Mouse (Mus musculus) limb, embryonic 11.5 days (tissue): ENCODE measurements around the gene St5. TPM values are rescaled to one million over a fixed set of nuclear protein-coding genes. Genes with fewer than 3 reads are reported as not detected.
A peak's percentile ranks its signal among the peaks of the same experiment; 100 is the strongest.

ENCODE experiments used
- ATAC-seq: fragments of 200-750 bp; cut with Nextera tagmentation; 2 replicates; pipeline ENCODE4 v1.8.0; 2017; ENCODE audit warnings: low read depth; ENCODE audit not compliant: insufficient number of reproducible peaks, low FRiP score, low TSS enrichment
- DNase-seq: peaks from one replicate; pipeline ENCODE4 v3.0.0-alpha.2; 2015; ENCODE audit warnings: low spot score
- H3K27ac ChIP-seq: fragments of 300-500 bp; sonication (generic); replicated peaks from 2 replicates; pipeline ENCODE4 v1.5.1; 2014; ENCODE audit warnings: low read depth, mild to moderate bottlenecking, low read length
- H3K27me3 ChIP-seq: fragments of 300-500 bp; sonication (generic); 2 replicates; pipeline ENCODE4 v1.6.1; 2014; ENCODE audit warnings: mild to moderate bottlenecking, low read length, mixed read lengths; ENCODE audit not compliant: control insufficient read depth, insufficient read depth
- H3K36me3 ChIP-seq: fragments of 300-500 bp; sonication (generic); 2 replicates; pipeline ENCODE4 v1.6.1; 2014; ENCODE audit warnings: mild to moderate bottlenecking, low read length, moderate library complexity, mixed read lengths; ENCODE audit not compliant: control insufficient read depth, insufficient read depth
- H3K4me1 ChIP-seq: fragments of 300-500 bp; sonication (generic); 2 replicates; pipeline ENCODE4 v1.6.1; 2014; ENCODE audit warnings: low read length, mixed read lengths; ENCODE audit not compliant: control insufficient read depth, insufficient read depth
- H3K4me2 ChIP-seq: fragments of 300-500 bp; sonication (generic); 2 replicates; pipeline ENCODE4 v1.6.1; 2014; ENCODE audit warnings: low read depth, mild to moderate bottlenecking, moderate library complexity; ENCODE audit not compliant: severe bottlenecking
- H3K4me3 ChIP-seq: fragments of 300-500 bp; sonication (generic); 2 replicates; pipeline ENCODE4 v1.5.1; 2014; ENCODE audit warnings: low read depth, low read length
- H3K9ac ChIP-seq: fragments of 300-500 bp; sonication (generic); 2 replicates; pipeline ENCODE4 v1.6.1; 2014; ENCODE audit warnings: mild to moderate bottlenecking, low read length
- H3K9me3 ChIP-seq: fragments of 300-500 bp; sonication (generic); 2 replicates; pipeline ENCODE4 v1.6.1; 2016; ENCODE audit warnings: low read length; ENCODE audit not compliant: control insufficient read depth
- WGBS: fragments of 180-500 bp; shearing (Covaris S2); extraction: QIAGEN DNeasy Blood & Tissue Kit; methylation state at CpG from one replicate; pipeline ENCODE4 v1.1.7; 2014; 5-methylcytosine and 5-hydroxymethylcytosine counted together
- polyA plus RNA-seq: library from polyadenylated mRNA; unstranded; fragments of >200 nt; fragmentation: Nextera tagmentation; extraction: Ambion mirVana; gene quantifications from 2 replicates; pipeline ENCODE4 v1.2.1, GENCODE M21; 2014

The St5 gene
- polyA plus RNA-seq = 48.3 and 52.3 TPM in 2 replicates

GRCm38 (mm10) chr7:109703190-109704015 lies at the start of gene St5, which contains the start of gene Akip1:
Gene St5 (minus strand): TSS chr7:109703605.
Gene Akip1 (plus strand): TSS chr7:109703690.
- no peaks in the 10 kb centered on the region for H3K4me1 ChIP-seq
- peak; percentile 99 for ATAC-seq
- H3K4me2 ChIP-seq = peak within 1 kb of the TSS; percentile 79
- H3K27me3 ChIP-seq = no peaks in the 10 kb centered on the region
- peak within 1 kb of the TSS; percentile 77 for H3K27ac ChIP-seq
- peak within 1 kb of the TSS; percentile 68 for H3K4me3 ChIP-seq
- DNase-seq = peak; percentile 98
- H3K36me3 ChIP-seq = no peaks in the 10 kb centered on the region
- no peaks in the 10 kb centered on the region for H3K9me3 ChIP-seq
- WGBS = under 1% methylated on average over 61 of the region's 61 CpGs
- peak within 1 kb of the TSS; percentile 85 for H3K9ac ChIP-seq

GRCm38 (mm10) chr7:109752008-109752925 lies 48.9 kb upstream of the St5 start, which contains the start of gene Tmem9b:
Gene Tmem9b (minus strand): TSS chr7:109752875.
- ATAC-seq (peak; percentile 85), DNase-seq (peak; percentile 81)
- Histone ChIP-seq H3K4me3 (peak within 1 kb of the TSS; percentile 84), H3K4me2 (peak within 1 kb of the TSS; percentile 96), H3K9me3 (no peaks in the 10 kb centered on the region), H3K9ac (peak within 1 kb of the TSS; percentile 88), H3K4me1 (0 out of 2 replicates have a peak, but pooled peaks cover 3% of the 10 kb centered on the region), H3K27me3 (no peaks in the 10 kb centered on the region), H3K27ac (peak within 1 kb of the TSS; percentile 26; the same call in 1 of the 2 replicates), H3K36me3 (no peaks in the 10 kb centered on the region)
- under 1% methylated on average over 74 of the region's 74 CpGs for WGBS

GRCm38 (mm10) chr7:109751427-109752007 lies 48.1 kb upstream of the St5 start:
- ATAC-seq (no peak; the same call in 1 of the 2 replicates), DNase-seq (no peak)
- WGBS = 3% methylated on average over 13 of the region's 13 CpGs
- Histone ChIP-seq H3K9ac (peak overlapping the region; percentile 88), H3K27ac (no peak overlapping the region), H3K27me3 (no peaks in the 10 kb centered on the region), H3K9me3 (no peaks in the 10 kb centered on the region), H3K36me3 (no peaks in the 10 kb centered on the region), H3K4me1 (0 out of 2 replicates have a peak, but pooled peaks cover 3% of the 10 kb centered on the region), H3K4me2 (peak overlapping the region; percentile 96), H3K4me3 (peak overlapping the region; percentile 84)

- ATAC-seq (no peak), DNase-seq (no peak)
- H3K27ac ChIP-seq = no peak overlapping the region
- H3K9ac ChIP-seq = no peak overlapping the region
- no peaks in the 10 kb centered on the region; the same call in 1 of the 2 replicates for H3K36me3 ChIP-seq
- no peaks in the 10 kb centered on the region for H3K27me3 ChIP-seq
- no peak overlapping the region for H3K4me3 ChIP-seq
- no peak overlapping the region for H3K4me2 ChIP-seq
- H3K9me3 ChIP-seq = no peaks in the 10 kb centered on the region
- 0 out of 2 replicates have a peak, but pooled peaks cover 1% of the 10 kb centered on the region for H3K4me1 ChIP-seq
- WGBS = 69% methylated on average over 1 of the region's 1 CpGs
Observed at GRCm38 (mm10) chr7:109747747-109748146, 44.3 kb upstream of the St5 start.

GRCm38 (mm10) chr7:109741703-109742102 lies 38.3 kb upstream of the St5 start:
- no peaks in the 10 kb centered on the region; the same call in 1 of the 2 replicates for H3K36me3 ChIP-seq
- H3K4me2 ChIP-seq = no peak overlapping the region
- WGBS = 88% methylated on average over 4 of the region's 4 CpGs

GRCm38 (mm10) chr7:109741060-109741459 lies 37.7 kb upstream of the St5 start:
- no peaks in the 10 kb centered on the region; the same call in 1 of the 2 replicates for H3K36me3 ChIP-seq
- H3K4me2 ChIP-seq = no peak overlapping the region
- H3K4me3 ChIP-seq = no peak overlapping the region
- no peaks in the 10 kb centered on the region for H3K4me1 ChIP-seq
- WGBS = 93% methylated on average over 1 of the region's 1 CpGs
- no peak overlapping the region for H3K9ac ChIP-seq
- DNase-seq (no peak), ATAC-seq (no peak)
- no peak overlapping the region for H3K27ac ChIP-seq
- no peaks in the 10 kb centered on the region for H3K27me3 ChIP-seq
- H3K9me3 ChIP-seq = no peaks in the 10 kb centered on the region

More at GRCm38 (mm10) chr7:109741703-109742102, 38.3 kb upstream of the St5 start:
- no peak overlapping the region for H3K27ac ChIP-seq
- DNase-seq (no peak), ATAC-seq (no peak)
- no peaks in the 10 kb centered on the region for H3K4me1 ChIP-seq
- no peaks in the 10 kb centered on the region for H3K27me3 ChIP-seq
- no peak overlapping the region for H3K9ac ChIP-seq
- H3K4me3 ChIP-seq = no peak overlapping the region
- H3K9me3 ChIP-seq = no peaks in the 10 kb centered on the region

- H3K9ac ChIP-seq = no peak overlapping the region
- no peak overlapping the region for H3K4me2 ChIP-seq
- no peaks in the 10 kb centered on the region for H3K9me3 ChIP-seq
- 88% methylated on average over 5 of the region's 5 CpGs for WGBS
- H3K27ac ChIP-seq = no peak overlapping the region
- ATAC-seq (no peak), DNase-seq (no peak)
- H3K36me3 ChIP-seq = no peaks in the 10 kb centered on the region; the same call in 1 of the 2 replicates
- no peaks in the 10 kb centered on the region for H3K27me3 ChIP-seq
- no peaks in the 10 kb centered on the region for H3K4me1 ChIP-seq
- no peak overlapping the region for H3K4me3 ChIP-seq
Observed at GRCm38 (mm10) chr7:109739822-109740370, 36.5 kb upstream of the St5 start.
